Mouse (Mus musculus) megakaryocyte, embryonic 14.5 days (primary cell): ENCODE data around the gene Dusp13.

Experiments used
- FLI1 ChIP-seq: IDR thresholded peaks from 2 replicates; pipeline ENCODE4 v1.6.1; 2012; ENCODE audit warnings: low read length, inconsistent platforms, mixed read lengths
- GATA1 ChIP-seq: IDR thresholded peaks from 3 replicates; pipeline ENCODE4 v1.6.1; 2012; ENCODE audit warnings: mixed read lengths, low read length, inconsistent platforms, borderline replicate concordance

GRCm38 (mm10) chr14:21773946-21774345 is 23.0 kb upstream of the Dusp13 start:
- no peak for TF ChIP-seq GATA1
- TF ChIP-seq FLI1 = no peak
